In the genomic region with DNA sequence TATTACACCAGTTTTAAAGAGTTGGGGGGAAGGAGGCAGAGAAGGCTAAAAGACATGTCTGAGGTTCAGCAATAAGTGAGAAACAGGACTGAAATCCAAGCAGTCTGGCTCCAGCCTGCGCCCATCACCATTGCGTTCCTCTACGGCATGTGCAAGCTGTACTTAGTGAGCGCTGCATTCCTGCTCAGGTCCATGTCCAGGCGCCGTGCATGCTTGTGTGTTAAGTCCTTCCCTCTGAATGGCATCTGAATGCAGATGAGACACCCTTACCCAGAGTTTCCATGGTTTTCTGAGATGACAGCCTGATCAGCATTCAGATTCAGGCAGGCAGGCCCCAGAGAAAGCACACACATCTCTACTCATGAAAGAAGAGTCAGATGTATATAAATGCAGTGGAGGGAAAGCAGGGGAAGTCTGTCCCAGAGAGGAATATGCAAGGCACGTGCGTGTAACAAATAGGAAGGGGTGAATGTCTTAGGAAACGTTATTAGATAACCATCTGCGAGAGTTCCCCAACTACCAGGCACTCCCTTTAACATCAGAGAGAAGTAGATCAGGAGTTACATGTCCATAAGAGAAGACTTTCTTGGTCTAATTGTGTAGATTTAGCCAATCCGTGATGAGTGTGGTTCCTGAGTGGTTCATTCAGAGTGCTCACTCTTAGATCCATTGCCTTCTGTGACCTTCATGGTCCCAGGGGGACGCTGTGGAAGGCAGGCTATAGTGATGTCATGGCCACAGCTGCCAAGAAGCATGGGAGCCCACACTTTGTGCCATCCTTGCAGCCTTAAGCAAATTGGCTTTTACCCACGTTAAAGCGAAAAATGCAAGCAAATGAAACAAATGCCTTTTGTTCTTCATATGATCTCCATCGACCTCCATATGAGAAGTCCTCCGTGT, we compare ENCODE assay signal across 13 mouse cellular contexts.
DNase-seq lines count a peak whose midpoint lies in the region; ATAC-seq and TF ChIP-seq lines count a peak whose summit lies in the region.
"Had no signal": no experiment of that assay in that cellular context is flagged by ENCODE, and none has a peak within 500 bp of the region (broad histone marks: within the 10 kb centered on the region; RNA-seq: fewer than 3 reads in every experiment).

No protein-coding gene starts in this region.

- 55% methylated on average over 16 of the region's 16 CpGs for WGBS in forebrain, embryonic 16.5 days
- 41% methylated on average over 16 of the region's 16 CpGs for WGBS in midbrain, embryonic 12.5 days
- 87% methylated on average over 16 of the region's 16 CpGs for WGBS in kidney, embryonic 14.5 days

- H3K4me1 ChIP-seq in CH12.LX (ENCODE audit: control insufficient read depth in 1 of 2, insufficient read depth in 2 of 2): peaks cover 4 to 21% of the 10 kb centered on the region in 2 experiments; a peak in 3 of 4 replicates
- peaks cover 50% of the 10 kb centered on the region for H3K4me1 ChIP-seq in forebrain, embryonic 16.5 days (replicated peaks; ENCODE audit: control insufficient read depth, insufficient read depth, low read length)
- peaks cover 69% of the 10 kb centered on the region for H3K4me1 ChIP-seq in midbrain, embryonic 12.5 days
- no peaks in the 10 kb centered on the region for H3K4me1 ChIP-seq in kidney, embryonic 14.5 days (ENCODE audit: control insufficient read depth, insufficient read depth, low read length)

- no peak for TF ChIP-seq POLR2A in CH12.LX (IDR thresholded peaks at IDR 0.05; ENCODE audit: low read depth, low read length)

- no peak for ATAC-seq in forebrain, embryonic 16.5 days
- ATAC-seq in midbrain, embryonic 12.5 days (ENCODE audit: low FRiP score, low read depth): peak; percentile 82
- ATAC-seq in kidney, embryonic 14.5 days (ENCODE audit: low FRiP score, low TSS enrichment): no peak
- ATAC-seq: intestine, embryonic 16.5 days had no signal

- no peak for TF ChIP-seq EP300 in CH12.LX (IDR thresholded peaks at IDR 0.05; ENCODE audit: low read length)

- no peak overlapping the region for H3K27ac ChIP-seq in CH12.LX (ENCODE audit: insufficient read depth, low read depth)
- H3K27ac ChIP-seq in forebrain, embryonic 16.5 days (ENCODE audit: low read length): 0 out of 2 replicates have a peak overlapping the region, but pooled peaks have one; percentile 1
- H3K27ac ChIP-seq in midbrain, embryonic 12.5 days (replicated peaks): peak overlapping the region; percentile 74
- H3K27ac ChIP-seq in kidney, embryonic 14.5 days (ENCODE audit: low read depth, low read length): no peak overlapping the region
- H3K27ac ChIP-seq: embryonic facial prominence, embryonic 15.5 days; heart, embryonic 13.5 days; layer of hippocampus, adult 2 months; stomach, embryonic 15.5 days had no signal

- no peak overlapping the region for H3K4me3 ChIP-seq in CH12.LX (replicated peaks in 1 of 3; ENCODE audit: low read depth in 2 of 3, low read length in 2 of 3, poor library complexity in 1 of 3)
- no peak overlapping the region for H3K4me3 ChIP-seq in forebrain, embryonic 16.5 days (replicated peaks; ENCODE audit: low read length)
- H3K4me3 ChIP-seq in midbrain, embryonic 12.5 days: no peak overlapping the region
- H3K4me3 ChIP-seq in kidney, embryonic 14.5 days (ENCODE audit: low read length): no peak overlapping the region
- H3K4me3 ChIP-seq: embryonic facial prominence, embryonic 15.5 days; heart, embryonic 13.5 days; layer of hippocampus, adult 2 months; stomach, embryonic 15.5 days had no signal

- TF ChIP-seq CTCF in CH12.LX (conservative IDR thresholded peaks at IDR 0.05 in 1 of 2, IDR thresholded peaks at IDR 0.05 in 1 of 2; ENCODE audit: low read depth in 2 of 2, low read length in 2 of 2): no peak

- in situ Hi-C loops in CH12.LX (cut with MboI; ENCODE audit: low pct_ligation_motif_present, low pct_unique_long_range_greater_than_20kb, low sequenced_read_pairs): no loop called here

- H3K9ac ChIP-seq in CH12.LX (ENCODE audit: insufficient read depth, low read depth): no peak overlapping the region
- no peak overlapping the region for H3K9ac ChIP-seq in forebrain, embryonic 16.5 days (replicated peaks; ENCODE audit: low read depth, low read length)
- H3K9ac ChIP-seq in midbrain, embryonic 12.5 days (replicated peaks): no peak overlapping the region
- no peak overlapping the region for H3K9ac ChIP-seq in kidney, embryonic 14.5 days (ENCODE audit: low read depth, low read length)
- H3K9ac ChIP-seq: embryonic facial prominence, embryonic 15.5 days; heart, embryonic 13.5 days; stomach, embryonic 15.5 days had no signal

- H3K27me3 ChIP-seq in CH12.LX (replicated peaks): no peaks in the 10 kb centered on the region
- H3K27me3 ChIP-seq in forebrain, embryonic 16.5 days (replicated peaks; ENCODE audit: control insufficient read depth, insufficient read depth, low read length): no peaks in the 10 kb centered on the region
- H3K27me3 ChIP-seq in midbrain, embryonic 12.5 days: no peaks in the 10 kb centered on the region
- no peaks in the 10 kb centered on the region for H3K27me3 ChIP-seq in kidney, embryonic 14.5 days (ENCODE audit: control insufficient read depth, insufficient read depth, low read length)
- H3K27me3 ChIP-seq: embryonic facial prominence, embryonic 15.5 days; heart, embryonic 13.5 days; stomach, embryonic 15.5 days had no signal

- DNase-seq in CH12.LX (ENCODE audit: extremely low read depth) (peak; percentile 18), R1 (ENCODE audit: low read depth, low spot score) (peak; percentile 33)
- no peak for DNase-seq in left cerebral cortex, postnatal 25 days (ENCODE audit: low spot score in 2 of 2)
- no peak for DNase-seq in right cerebral cortex, postnatal 36 days (ENCODE audit: low spot score in 2 of 2)

- no peaks in the 10 kb centered on the region for H3K9me3 ChIP-seq in CH12.LX (replicated peaks; ENCODE audit: low read length)
- H3K9me3 ChIP-seq in forebrain, embryonic 16.5 days (ENCODE audit: control insufficient read depth, low read length): no peaks in the 10 kb centered on the region
- no peaks in the 10 kb centered on the region for H3K9me3 ChIP-seq in midbrain, embryonic 12.5 days
- H3K9me3 ChIP-seq in kidney, embryonic 14.5 days (ENCODE audit: control insufficient read depth, low read length): no peaks in the 10 kb centered on the region
- H3K9me3 ChIP-seq: embryonic facial prominence, embryonic 15.5 days; G1E; stomach, embryonic 15.5 days had no signal

- H3K36me3 ChIP-seq in CH12.LX (replicated peaks in 1 of 2; ENCODE audit: control insufficient read depth in 1 of 2, insufficient read depth in 1 of 2, low read length in 1 of 2): no peaks in the 10 kb centered on the region
- no peaks in the 10 kb centered on the region for H3K36me3 ChIP-seq in forebrain, embryonic 16.5 days (ENCODE audit: control insufficient read depth, insufficient read depth)
- no peaks in the 10 kb centered on the region for H3K36me3 ChIP-seq in midbrain, embryonic 12.5 days
- no peaks in the 10 kb centered on the region for H3K36me3 ChIP-seq in kidney, embryonic 14.5 days (ENCODE audit: control insufficient read depth, insufficient read depth, low read length)
- H3K36me3 ChIP-seq: embryonic facial prominence, embryonic 15.5 days; G1E; heart, embryonic 13.5 days; stomach, embryonic 15.5 days had no signal

- dilution Hi-C loops in CH12.LX (cut with MboI; ENCODE audit: extremely low pct_ligation_motif_present, extremely low pct_unique_long_range_greater_than_20kb, low sequenced_read_pairs): no loop called here

- TF ChIP-seq RAD21 in CH12.LX (IDR thresholded peaks at IDR 0.05; ENCODE audit: low read depth, low read length): no peak

- no peaks in the 10 kb centered on the region for H3K79me2 ChIP-seq in CH12.LX (replicated peaks; ENCODE audit: control insufficient read depth, extremely low read depth, insufficient read depth, poor library complexity, severe bottlenecking)

- H3K4me2 ChIP-seq in CH12.LX (ENCODE audit: insufficient read depth, low read depth, poor library complexity, severe bottlenecking): no peak overlapping the region
- no peak overlapping the region for H3K4me2 ChIP-seq in forebrain, embryonic 16.5 days (ENCODE audit: low read length)
- peak overlapping the region; percentile 15; the same call in 1 of the 2 replicates for H3K4me2 ChIP-seq in midbrain, embryonic 12.5 days (replicated peaks)
- H3K4me2 ChIP-seq in kidney, embryonic 14.5 days (replicated peaks; ENCODE audit: low read depth, low read length): no peak overlapping the region
- H3K4me2 ChIP-seq: embryonic facial prominence, embryonic 15.5 days; heart, embryonic 13.5 days; stomach, embryonic 15.5 days had no signal

- intact Hi-C loops in left cerebral cortex, postnatal 25 days (cut with DNase I): no loop called here

TF ChIP-seq in CH12.LX, 34 proteins besides CTCF, POLR2A, EP300 and RAD21:
- TF ChIP-seq MAFK (IDR thresholded peaks at IDR 0.05; ENCODE audit: insufficient replicate concordance, low read length) (no peak), HCFC1 (IDR thresholded peaks at IDR 0.05; ENCODE audit: low read depth, low read length) (no peak), USF2 (conservative IDR thresholded peaks at IDR 0.05; ENCODE audit: low read depth, low read length) (no peak), MEF2A (IDR thresholded peaks at IDR 0.05; ENCODE audit: borderline replicate concordance, low read depth, low read length) (no peak), SIN3A (IDR thresholded peaks at IDR 0.05; ENCODE audit: low read length) (no peak), JUND (conservative IDR thresholded peaks at IDR 0.05; ENCODE audit: low read depth, low read length) (no peak), MXI1 (IDR thresholded peaks at IDR 0.05; ENCODE audit: low read depth, low read length) (no peak), ZMIZ1 (IDR thresholded peaks at IDR 0.05; ENCODE audit: low read depth, low read length) (no peak), NELFE (IDR thresholded peaks at IDR 0.05; ENCODE audit: low read depth, low read length) (no peak), MAX (IDR thresholded peaks at IDR 0.05; ENCODE audit: low read length) (no peak), TBP (conservative IDR thresholded peaks at IDR 0.05; ENCODE audit: low read depth, low read length) (no peak), ETS1 (conservative IDR thresholded peaks at IDR 0.05; ENCODE audit: low read depth, low read length) (no peak), SMC3 (IDR thresholded peaks at IDR 0.05; ENCODE audit: low read depth, low read length) (no peak), MYC (IDR thresholded peaks at IDR 0.05; ENCODE audit: low read depth, low read length) (no peak), CHD1 (IDR thresholded peaks at IDR 0.05; ENCODE audit: low read depth, low read length) (no peak), JUN (IDR thresholded peaks at IDR 0.05; ENCODE audit: insufficient read depth, low read depth, low read length) (no peak), KAT2A (IDR thresholded peaks at IDR 0.05; ENCODE audit: insufficient replicate concordance, low read length) (no peak), BHLHE40 (IDR thresholded peaks at IDR 0.05; ENCODE audit: low read depth, low read length) (no peak), ZC3H11A (IDR thresholded peaks at IDR 0.05; ENCODE audit: low read depth, low read length) (no peak), ELF1 (IDR thresholded peaks at IDR 0.05; ENCODE audit: low read depth, low read length) (no peak)

Comparison
In these comparisons a context has a peak if more than half of its experiments do, and no peak if none do; other contexts are left out.
1. DNase-seq: peak in CH12.LX (single experiment) and R1 (single experiment); none in left cerebral cortex, postnatal 25 days (0 of 2) and right cerebral cortex, postnatal 36 days (0 of 2).
2. H3K27ac ChIP-seq: peak in forebrain, embryonic 16.5 days (single experiment) and midbrain, embryonic 12.5 days (single experiment); none in CH12.LX (single experiment) and kidney, embryonic 14.5 days (single experiment).